Mouse (Mus musculus) MEL (cell line): ENCODE measurements around the gene Rnf26. TPM values are rescaled to one million over a fixed set of nuclear protein-coding genes. Genes with fewer than 3 reads are reported as not detected.
A peak's percentile ranks its signal among the peaks of the same experiment; 100 is the strongest.

Experiments
- DNase-seq: peaks from one replicate; pipeline ENCODE4 v3.0.0; 2011; ENCODE audit warnings: low read depth, low spot score
- H3K27ac ChIP-seq: 2 replicates; pipeline ENCODE4 v1.5.1; 2012; ENCODE audit warnings: low read depth, mild to moderate bottlenecking, control low read depth, low read length, moderate library complexity; ENCODE audit not compliant: control insufficient read depth
- H3K27me3 ChIP-seq, 2 experiments: fragments of 150-350 bp in 1 of 2; sonication (generic) in 1 of 2; 2 replicates each; pipeline ENCODE4 v1.6.1; 2012; ENCODE audit warnings: low read length in 2 of 2, mild to moderate bottlenecking in 2 of 2, improper control_type of control experiment in 1 of 2, moderate library complexity in 1 of 2; ENCODE audit not compliant: insufficient read depth in 2 of 2, control insufficient read depth in 1 of 2
- H3K36me3 ChIP-seq, 2 experiments: 2 replicates each; pipeline ENCODE4 v1.6.1; 2012 to 2014; ENCODE audit warnings: low read length in 2 of 2, improper control_type of control experiment in 1 of 2, inconsistent platforms in 1 of 2, mild to moderate bottlenecking in 1 of 2; ENCODE audit not compliant: insufficient read depth in 2 of 2, control insufficient read depth in 1 of 2
- H3K4me1 ChIP-seq, 2 experiments: fragments of 150-350 bp in 1 of 2; sonication (generic) in 1 of 2; 2 replicates each; pipeline ENCODE4 v1.6.1; 2012; ENCODE audit warnings: low read length in 2 of 2, improper control_type of control experiment in 1 of 2, mild to moderate bottlenecking in 1 of 2; ENCODE audit not compliant: insufficient read depth in 2 of 2, control insufficient read depth in 1 of 2
- H3K4me3 ChIP-seq, 2 experiments: fragments of 150-350 bp in 1 of 2; sonication (generic) in 1 of 2; 2 replicates each; pipeline ENCODE4 v1.5.1; 2012; ENCODE audit warnings: low read depth in 2 of 2, low read length in 2 of 2, mild to moderate bottlenecking in 2 of 2, moderate library complexity in 2 of 2, control low read depth in 1 of 2, improper control_type of control experiment in 1 of 2; ENCODE audit not compliant: control insufficient read depth in 1 of 2, insufficient read depth in 1 of 2
- H3K79me2 ChIP-seq: 2 replicates; pipeline ENCODE4 v1.6.1; 2012; ENCODE audit warnings: mild to moderate bottlenecking, low read length, moderate library complexity; ENCODE audit not compliant: control insufficient read depth, poor library complexity, insufficient read depth
- H3K9ac ChIP-seq: 2 replicates; pipeline ENCODE4 v1.6.1; 2012; ENCODE audit warnings: low read depth, mild to moderate bottlenecking, control low read depth, low read length, moderate library complexity; ENCODE audit not compliant: control insufficient read depth, poor library complexity, severe bottlenecking
- H3K9me3 ChIP-seq: fragments of 150-350 bp; sonication (generic); replicated peaks from 2 replicates; pipeline ENCODE4 v1.6.1; 2012; ENCODE audit warnings: mild to moderate bottlenecking, low read length, improper control_type of control experiment, moderate library complexity; ENCODE audit not compliant: insufficient read depth
- BHLHE40 ChIP-seq: IDR thresholded peaks from 2 replicates; pipeline ENCODE4 v1.6.1; 2012; ENCODE audit warnings: low read depth, mild to moderate bottlenecking, inconsistent platforms, low read length, improper control_type of control experiment, borderline replicate concordance
- CHD2 ChIP-seq: IDR thresholded peaks from 2 replicates; pipeline ENCODE4 v1.6.1; 2011; ENCODE audit warnings: low read length, improper control_type of control experiment
- CTCF ChIP-seq, 3 experiments: IDR thresholded peaks in 2 of 3; conservative IDR thresholded peaks in 1 of 3; 2 replicates each; pipeline ENCODE4 v1.5.1; 2011 to 2012; ENCODE audit warnings: low read length in 3 of 3, low read depth in 2 of 3, mild to moderate bottlenecking in 2 of 3, improper control_type of control experiment in 1 of 3, inconsistent platforms in 1 of 3, mixed read lengths in 1 of 3, moderate library complexity in 1 of 3; ENCODE audit not compliant: control insufficient read depth in 1 of 3, insufficient read depth in 1 of 3, poor library complexity in 1 of 3, severe bottlenecking in 1 of 3
- E2F4 ChIP-seq: IDR thresholded peaks from 2 replicates; pipeline ENCODE4 v1.6.1; 2011; ENCODE audit warnings: low read depth, low read length, improper control_type of control experiment, borderline replicate concordance
- ELF1 ChIP-seq: IDR thresholded peaks from 2 replicates; pipeline ENCODE4 v1.6.1; 2014; ENCODE audit warnings: low read depth, mild to moderate bottlenecking, inconsistent platforms, low read length, improper control_type of control experiment, moderate library complexity
- EP300 ChIP-seq, 2 experiments: IDR thresholded peaks; 2 replicates each; pipeline ENCODE4 v1.6.1; 2011; ENCODE audit warnings: improper control_type of control experiment in 2 of 2, low read length in 2 of 2, low read depth in 1 of 2, mild to moderate bottlenecking in 1 of 2
- ETS1 ChIP-seq: IDR thresholded peaks from 2 replicates; pipeline ENCODE4 v1.6.1; 2012; ENCODE audit warnings: low read depth, mild to moderate bottlenecking, inconsistent platforms, low read length, improper control_type of control experiment, moderate library complexity
- GABPA ChIP-seq: IDR thresholded peaks from 2 replicates; pipeline ENCODE4 v1.6.1; 2012; ENCODE audit warnings: low read depth, mild to moderate bottlenecking, inconsistent platforms, low read length, improper control_type of control experiment, moderate library complexity
- GATA1 ChIP-seq: IDR thresholded peaks from 2 replicates; pipeline ENCODE4 v1.6.1; 2011; ENCODE audit warnings: low read depth, low read length, improper control_type of control experiment
- HCFC1 ChIP-seq: IDR thresholded peaks from 2 replicates; pipeline ENCODE4 v1.6.1; 2012; ENCODE audit warnings: low read depth, mild to moderate bottlenecking, inconsistent platforms, low read length, improper control_type of control experiment, moderate library complexity
- JUND ChIP-seq: IDR thresholded peaks from 2 replicates; pipeline ENCODE4 v1.6.1; 2011; ENCODE audit warnings: low read depth, mild to moderate bottlenecking, improper control_type of control experiment, low read length
- KAT2A ChIP-seq: conservative IDR thresholded peaks from 2 replicates; pipeline ENCODE4 v1.6.1; 2012; ENCODE audit warnings: low read depth, low read length, improper control_type of control experiment, inconsistent platforms
- MAFK ChIP-seq: IDR thresholded peaks from 2 replicates; pipeline ENCODE4 v1.6.1; 2011; ENCODE audit warnings: low read depth, mild to moderate bottlenecking, low read length, improper control_type of control experiment, borderline replicate concordance
- MAX ChIP-seq: IDR thresholded peaks from 2 replicates; pipeline ENCODE4 v1.6.1; 2011; ENCODE audit warnings: low read length, improper control_type of control experiment
- MAZ ChIP-seq: IDR thresholded peaks from 2 replicates; pipeline ENCODE4 v1.6.1; 2012; ENCODE audit warnings: low read depth, mild to moderate bottlenecking, inconsistent platforms, low read length, improper control_type of control experiment
- MXI1 ChIP-seq: IDR thresholded peaks from 2 replicates; pipeline ENCODE4 v1.6.1; 2011; ENCODE audit warnings: mild to moderate bottlenecking, low read depth, low read length, improper control_type of control experiment
- MYC ChIP-seq: IDR thresholded peaks from 2 replicates; pipeline ENCODE4 v1.6.1; 2011; ENCODE audit warnings: low read depth, mild to moderate bottlenecking, low read length, improper control_type of control experiment, moderate library complexity
- NELFE ChIP-seq: IDR thresholded peaks from 2 replicates; pipeline ENCODE4 v1.6.1; 2011; ENCODE audit warnings: low read depth, low read length, improper control_type of control experiment
- NRF1 ChIP-seq: IDR thresholded peaks from 2 replicates; pipeline ENCODE4 v1.6.1; 2014; ENCODE audit warnings: low read depth, mild to moderate bottlenecking, inconsistent platforms, low read length, improper control_type of control experiment, moderate library complexity; ENCODE audit not compliant: poor library complexity, insufficient read depth, severe bottlenecking
- POLR2A ChIP-seq, 2 experiments: IDR thresholded peaks; 2 replicates each; pipeline ENCODE4 v1.6.1; 2011 to 2012; ENCODE audit warnings: low read length in 2 of 2, mild to moderate bottlenecking in 2 of 2, control low read depth in 1 of 2, improper control_type of control experiment in 1 of 2, low read depth in 1 of 2, moderate library complexity in 1 of 2; ENCODE audit not compliant: control insufficient read depth in 1 of 2, insufficient read depth in 1 of 2, poor library complexity in 1 of 2
- POLR2AphosphoS2 ChIP-seq: IDR thresholded peaks from 2 replicates; pipeline ENCODE4 v1.6.1; 2011; ENCODE audit warnings: low read length, improper control_type of control experiment
- POLR2AphosphoS5 ChIP-seq: IDR thresholded peaks from 2 replicates; pipeline ENCODE4 v1.6.1; 2012; ENCODE audit warnings: low read depth, borderline replicate concordance, mild to moderate bottlenecking, inconsistent platforms, low read length, moderate library complexity, mixed read lengths
- RAD21 ChIP-seq: IDR thresholded peaks from 2 replicates; pipeline ENCODE4 v1.6.1; 2011; ENCODE audit warnings: mild to moderate bottlenecking, low read depth, low read length, improper control_type of control experiment
- RCOR1 ChIP-seq: IDR thresholded peaks from 2 replicates; pipeline ENCODE4 v1.6.1; 2012; ENCODE audit warnings: low read depth, mild to moderate bottlenecking, inconsistent platforms, low read length, improper control_type of control experiment
- SIN3A ChIP-seq: IDR thresholded peaks from 2 replicates; pipeline ENCODE4 v1.6.1; 2012; ENCODE audit warnings: low read length, improper control_type of control experiment, inconsistent platforms
- TAL1 ChIP-seq: IDR thresholded peaks from 2 replicates; pipeline ENCODE4 v1.6.1; 2012; ENCODE audit warnings: mild to moderate bottlenecking, inconsistent platforms, low read length, moderate library complexity, mixed read lengths
- TBP ChIP-seq: IDR thresholded peaks from 2 replicates; pipeline ENCODE4 v1.8.0; 2011; ENCODE audit warnings: low read depth, low read length, improper control_type of control experiment
- TCF12 ChIP-seq: IDR thresholded peaks from 2 replicates; pipeline ENCODE4 v1.6.1; 2014; ENCODE audit warnings: low read depth, mild to moderate bottlenecking, inconsistent platforms, low read length, improper control_type of control experiment, moderate library complexity
- UBTF ChIP-seq: IDR thresholded peaks from 2 replicates; pipeline ENCODE4 v1.6.1; 2012; ENCODE audit warnings: low read depth, mild to moderate bottlenecking, inconsistent platforms, low read length, improper control_type of control experiment, moderate library complexity, borderline replicate concordance; ENCODE audit not compliant: insufficient read depth
- USF1 ChIP-seq: IDR thresholded peaks from 2 replicates; pipeline ENCODE4 v1.6.1; 2014; ENCODE audit warnings: low read depth, mild to moderate bottlenecking, inconsistent platforms, low read length, improper control_type of control experiment, moderate library complexity
- USF2 ChIP-seq, 2 experiments: IDR thresholded peaks; 2 replicates each; pipeline ENCODE4 v1.6.1; 2011 to 2012; ENCODE audit warnings: improper control_type of control experiment in 2 of 2, low read length in 2 of 2, borderline replicate concordance in 1 of 2, inconsistent platforms in 1 of 2, low read depth in 1 of 2, mild to moderate bottlenecking in 1 of 2; ENCODE audit not compliant: insufficient read depth in 1 of 2
- ZC3H11A ChIP-seq: IDR thresholded peaks from 2 replicates; pipeline ENCODE4 v1.6.1; 2012; ENCODE audit warnings: low read depth, mild to moderate bottlenecking, inconsistent platforms, low read length, improper control_type of control experiment
- ZKSCAN1 ChIP-seq: IDR thresholded peaks from 2 replicates; pipeline ENCODE4 v1.6.1; 2012; ENCODE audit warnings: low read depth, mild to moderate bottlenecking, inconsistent platforms, low read length, improper control_type of control experiment, moderate library complexity
- ZMIZ1 ChIP-seq: IDR thresholded peaks from 2 replicates; pipeline ENCODE4 v1.6.1; 2012; ENCODE audit warnings: low read depth, mild to moderate bottlenecking, inconsistent platforms, low read length, improper control_type of control experiment, moderate library complexity
- ZNF384 ChIP-seq: IDR thresholded peaks from 2 replicates; pipeline ENCODE4 v1.6.1; 2012; ENCODE audit warnings: low read depth, mild to moderate bottlenecking, inconsistent platforms, low read length, improper control_type of control experiment
- polyA plus RNA-seq, 2 experiments: library from polyadenylated mRNA; stranded (reverse) in 1 of 2; unstranded in 1 of 2; fragments of >175 nt in 1 of 2; fragments of >200 nt in 1 of 2; gene quantifications; 2 replicates each; pipeline versions ENCODE4 v1.2.1 to v1.2.4; 2012; ENCODE audit warnings: low replicate concordance in 2 of 2, low read depth in 1 of 2; ENCODE audit not compliant: insufficient read length in 2 of 2, insufficient read depth in 1 of 2, missing spikeins in 1 of 2
- total RNA-seq: library from RNA; depleted of rRNA; stranded (reverse); fragments of 300-350 nt; gene quantifications from 2 replicates; pipeline ENCODE4 v1.2.3, GENCODE M21; 2012; rRNA removed

Gene Rnf26
- total RNA-seq (13.3 and 14.0 TPM in 2 replicates), polyA plus RNA-seq (10 to 100 TPM in 1 of 2 experiments, not detected in 1; 55.1 TPM)

- Histone ChIP-seq H3K27me3 (no peaks in the 10 kb centered on the region), H3K4me3 (peak within 1 kb of the TSS; percentile 54 to 88), H3K79me2 (peaks cover 38% of the 10 kb centered on the region), H3K9ac (peak within 1 kb of the TSS; percentile 96), H3K9me3 (no peaks in the 10 kb centered on the region), H3K27ac (peak within 1 kb of the TSS; percentile 58), H3K4me1 (peaks cover 0 to 21% of the 10 kb centered on the region in 2 experiments; a peak in 3 of 4 replicates), H3K36me3 (peaks cover 0 to 14% of the 10 kb centered on the region in 2 experiments; a peak in 2 of 4 replicates)
- peak; percentile 99 for DNase-seq
- peak; percentile 84 for TF ChIP-seq HCFC1
- no peak for TF ChIP-seq RCOR1
- no peak for TF ChIP-seq ZMIZ1
- TF ChIP-seq MAX = peak; percentile 61; the same call in 1 of the 2 replicates
- no peak for TF ChIP-seq JUND
- no peak for TF ChIP-seq NRF1
- TF ChIP-seq TCF12 = peak; percentile 45; the same call in 1 of the 2 replicates
- TF ChIP-seq USF2 (IDR thresholded peaks at IDR 0.05; ENCODE audit: borderline replicate concordance in 1 of 2, insufficient read depth in 1 of 2, low read depth in 1 of 2, low read length in 2 of 2) = no peak
- TF ChIP-seq GATA1 = no peak
- TF ChIP-seq GABPA = no peak
- TF ChIP-seq TBP = peak; percentile 79
- TF ChIP-seq TAL1 = no peak
- TF ChIP-seq POLR2AphosphoS2 = no peak
- no peak for TF ChIP-seq RAD21
- TF ChIP-seq ETS1 = no peak
- peak; percentile 43 to 59; a peak in 1 of 4 replicates for TF ChIP-seq POLR2A (IDR thresholded peaks at IDR 0.05; ENCODE audit: control insufficient read depth in 1 of 2, insufficient read depth in 1 of 2, low read depth in 1 of 2, low read length in 2 of 2, poor library complexity in 1 of 2)
- TF ChIP-seq EP300 (IDR thresholded peaks at IDR 0.05; ENCODE audit: low read depth in 1 of 2, low read length in 2 of 2) = no peak
- TF ChIP-seq E2F4 = peak; percentile 79
- TF ChIP-seq MAFK = no peak
- no peak; the same call in 1 of the 2 replicates for TF ChIP-seq KAT2A
- no peak for TF ChIP-seq UBTF
- no peak for TF ChIP-seq CTCF (IDR thresholded peaks at IDR 0.05 in 2 of 3, conservative IDR thresholded peaks at IDR 0.05 in 1 of 3; ENCODE audit: control insufficient read depth in 1 of 3, insufficient read depth in 1 of 3, low read depth in 2 of 3, low read length in 3 of 3, poor library complexity in 1 of 3, severe bottlenecking in 1 of 3)
- no peak for TF ChIP-seq POLR2AphosphoS5
- peak; percentile 60; the same call in 1 of the 2 replicates for TF ChIP-seq MXI1
- TF ChIP-seq NELFE = no peak
- no peak for TF ChIP-seq ZC3H11A
- no peak for TF ChIP-seq BHLHE40
- peak; percentile 69; the same call in 1 of the 2 replicates for TF ChIP-seq MAZ
- TF ChIP-seq ZNF384 = no peak
- no peak for TF ChIP-seq MYC
- TF ChIP-seq USF1 = no peak
- TF ChIP-seq ZKSCAN1 = no peak
- TF ChIP-seq CHD2 = peak; percentile 86
- TF ChIP-seq ELF1 = no peak
- peak; percentile 92 for TF ChIP-seq SIN3A
Measured at GRCm38 (mm10) chr9:44113105-44113789, at the start of gene Rnf26, which contains the start of gene Gm49380. TSS of gene Rnf26 (minus strand) at chr9:44113517. TSS of gene Gm49380 (minus strand) at chr9:44113500.
